Mouse (Mus musculus) testis, adult 10 weeks (tissue): ENCODE measurements around the gene Zfp3. TPM values are rescaled to one million over a fixed set of nuclear protein-coding genes. Genes with fewer than 3 reads are reported as not detected.

Experiments used
- polyA plus RNA-seq: library from polyadenylated mRNA; stranded (reverse); fragments of 350-450 nt; fragmentation: Illumina TruSeq; extraction: RNeasy Lipid Tissue Mini Kit (QIAGEN cat#74804); gene quantifications from one replicate; pipeline ENCODE4 v1.2.3, GENCODE M21; 2014; ENCODE audit warnings: low read depth, low replicate concordance

Zfp3 gene
- polyA plus RNA-seq, result 2.9 TPM

GRCm38 (mm10) chr11:70763936-70764808, at the start of gene Zfp3:
TSS of gene Zfp3 (plus strand) at chr11:70764209.

GRCm38 (mm10) chr11:70812365-70812764, 48.4 kb downstream of the Zfp3 start, which contains the start of gene Scimp:
TSS of gene Scimp (minus strand) at chr11:70812586.

Other genes with a start within 250 kb of the Zfp3 start
- not detected for gene Vmo1, start 249.6 kb upstream of the Zfp3 start, polyA plus RNA-seq
- gene Gltpd2, start 245.0 kb upstream of the Zfp3 start, polyA plus RNA-seq, result not detected
- gene Psmb6, start 238.8 kb upstream of the Zfp3 start, polyA plus RNA-seq, result 20.1 TPM
- gene Gm40193, start 231.3 kb upstream of the Zfp3 start, polyA plus RNA-seq, result not detected
- 0.11 TPM for gene Pld2, start 224.1 kb upstream of the Zfp3 start, polyA plus RNA-seq
- 1.7 TPM for gene Mink1, start 201.3 kb upstream of the Zfp3 start, polyA plus RNA-seq
- gene 4930544D05Rik, start 148.4 kb upstream of the Zfp3 start, polyA plus RNA-seq, result 5.3 TPM
- gene Chrne, start 145.0 kb upstream of the Zfp3 start, polyA plus RNA-seq, result 5.3 TPM
- gene Gp1ba, start 125.1 kb upstream of the Zfp3 start, polyA plus RNA-seq, result not detected
- gene Rnf167, start 117.0 kb upstream of the Zfp3 start, polyA plus RNA-seq, result 35.2 TPM
- gene Slc25a11, start 116.7 kb upstream of the Zfp3 start, polyA plus RNA-seq, result 6.2 TPM
- 33.1 TPM for gene Pfn1, start 109.6 kb upstream of the Zfp3 start, polyA plus RNA-seq
- gene Eno3, start 107.0 kb upstream of the Zfp3 start, polyA plus RNA-seq, result 12.7 TPM
- 22.5 TPM for gene Spag7, start 94.8 kb upstream of the Zfp3 start, polyA plus RNA-seq
- 0.31 TPM for gene Camta2, start 76.1 kb upstream of the Zfp3 start, polyA plus RNA-seq
- 10.2 TPM for gene Inca1, start 64.1 kb upstream of the Zfp3 start, polyA plus RNA-seq
- gene Kif1c, start 63.7 kb upstream of the Zfp3 start, polyA plus RNA-seq, result 1.5 TPM
- gene Scimp, start 48.4 kb downstream of the Zfp3 start, polyA plus RNA-seq, result not detected
- 44.8 TPM for gene Rabep1, start 80.6 kb downstream of the Zfp3 start, polyA plus RNA-seq
- gene Nup88, start 205.8 kb downstream of the Zfp3 start, polyA plus RNA-seq, result 425 TPM
- gene Rpain, start 206.0 kb downstream of the Zfp3 start, polyA plus RNA-seq, result 38.6 TPM
- gene C1qbp, start 218.8 kb downstream of the Zfp3 start, polyA plus RNA-seq, result 47.8 TPM
- 11.2 TPM for gene Dhx33, start 240.2 kb downstream of the Zfp3 start, polyA plus RNA-seq